17 mouse cellular contexts compared by ENCODE assay signal in the genomic region with DNA sequence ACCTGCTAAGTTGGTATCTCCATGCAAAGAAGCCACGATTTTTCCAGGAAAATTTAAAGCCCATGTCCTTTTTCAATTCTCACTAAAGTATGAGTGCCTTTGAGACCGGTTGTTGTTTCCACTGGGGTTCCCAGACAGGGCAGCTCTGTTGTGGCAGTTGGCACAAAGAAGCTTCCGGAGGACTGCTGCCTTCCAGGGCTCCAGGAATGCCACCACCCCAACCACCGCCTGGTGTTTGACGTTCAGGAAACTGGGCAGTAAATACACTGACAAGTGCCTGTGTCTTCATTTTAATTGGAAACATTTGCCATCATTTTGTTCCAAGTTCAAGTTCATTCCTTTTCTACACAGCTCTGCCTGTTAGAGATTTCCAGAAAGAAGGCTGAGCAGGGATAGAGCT. TPM values are rescaled to one million over a fixed set of nuclear protein-coding genes. Genes with fewer than 3 reads are reported as not detected.
"Had no signal": no experiment of that assay in that cellular context is flagged by ENCODE, and none has a peak within 500 bp of the region (broad histone marks: within the 10 kb centered on the region; RNA-seq: fewer than 3 reads in every experiment).

No protein-coding gene starts in this region.

- DNase-seq: kidney, adult 11 months; kidney, adult 9 months; right cerebral cortex, postnatal 14 days; thymus, postnatal 4 days had no signal

- H3K9ac ChIP-seq: liver, embryonic 15.5 days; lung, embryonic 15.5 days; midbrain, embryonic 13.5 days had no signal

- ATAC-seq: midbrain, embryonic 13.5 days had no signal

- H3K27me3 ChIP-seq: liver, embryonic 15.5 days; midbrain, embryonic 13.5 days had no signal

- H3K4me3 ChIP-seq: left cerebral cortex, adult 2 months; limb, embryonic 10.5 days; liver, embryonic 15.5 days; lung, embryonic 15.5 days; midbrain, embryonic 13.5 days had no signal

- H3K4me1 ChIP-seq: limb, embryonic 10.5 days; liver, embryonic 15.5 days; lung, embryonic 15.5 days; midbrain, embryonic 13.5 days had no signal

- H3K4me2 ChIP-seq: liver, embryonic 11.5 days; liver, embryonic 15.5 days; lung, embryonic 15.5 days; midbrain, embryonic 13.5 days had no signal

- H3K36me3 ChIP-seq: limb, embryonic 10.5 days; liver, embryonic 15.5 days; lung, embryonic 15.5 days; midbrain, embryonic 13.5 days had no signal

- H3K27ac ChIP-seq: kidney, postnatal 0 days; left cerebral cortex, adult 2 months; limb, embryonic 10.5 days; liver, embryonic 15.5 days; lung, embryonic 15.5 days; midbrain, embryonic 13.5 days had no signal

- H3K9me3 ChIP-seq: limb, embryonic 10.5 days; liver, embryonic 15.5 days; lung, embryonic 15.5 days; midbrain, embryonic 13.5 days had no signal

RNA-seq across cellular contexts. Expression of a gene that starts 19.5 kb away (rescaled TPM):
- total RNA-seq: layer of hippocampus, postnatal 25 days; left cerebral cortex, adult 2 months; left cerebral cortex, postnatal 14 days; megakaryocyte progenitor cell, adult 5-6 weeks; midbrain, postnatal 0 days had no signal
- polyA plus RNA-seq: lung, embryonic 15.5 days; midbrain, embryonic 13.5 days; midbrain, postnatal 0 days; neural tube, embryonic 14.5 days had no signal

RNA-seq across cellular contexts. Expression of a gene that starts 22.5 kb away (rescaled TPM):
- total RNA-seq: layer of hippocampus, postnatal 25 days; left cerebral cortex, adult 2 months; megakaryocyte progenitor cell, adult 5-6 weeks; midbrain, postnatal 0 days had no signal
- polyA plus RNA-seq: kidney, postnatal 0 days; limb, embryonic 10.5 days; liver, embryonic 11.5 days; liver, embryonic 15.5 days; lung, embryonic 15.5 days; midbrain, embryonic 13.5 days; stomach, embryonic 16.5 days had no signal
